Mouse (Mus musculus): ENCODE measurements around the gene Srsf10. TPM values are rescaled to one million over a fixed set of nuclear protein-coding genes. Genes with fewer than 3 reads are reported as not detected.
A peak's percentile ranks its signal among the peaks of the same experiment; 100 is the strongest.

The Srsf10 gene
- 208 and 209 TPM in 2 replicates for polyA plus RNA-seq (2015; fragmentation: Nextera tagmentation; extraction: Ambion mirVana)

- WGBS: 0% methylated on average over 54 of the region's 67 CpGs
- Histone ChIP-seq H3K9me3 (no peaks in the 10 kb centered on the region), H3K4me1 (peaks cover 38% of the 10 kb centered on the region), H3K36me3 (no peaks in the 10 kb centered on the region), H3K9ac (peak within 1 kb of the TSS; percentile 87), H3K4me3 (peak within 1 kb of the TSS; percentile 94), H3K27me3 (no peaks in the 10 kb centered on the region), H3K27ac (peak within 1 kb of the TSS; percentile 99), H3K4me2 (peak within 1 kb of the TSS; percentile 68)
- peak; percentile 97 for ATAC-seq (ENCODE audit: insufficient number of reproducible peaks, low FRiP score, low TSS enrichment, low read depth)
Observed at GRCm38 (mm10) chr4:135855536-135856222, at the start of gene Srsf10. Gene Srsf10 (plus strand): TSS chr4:135855747.

- no peak for ATAC-seq (ENCODE audit: insufficient number of reproducible peaks, low FRiP score, low TSS enrichment, low read depth)
- Histone ChIP-seq H3K27me3 (no peaks in the 10 kb centered on the region), H3K27ac (no peak overlapping the region), H3K4me2 (no peak overlapping the region), H3K4me1 (no peaks in the 10 kb centered on the region), H3K36me3 (no peaks in the 10 kb centered on the region), H3K9ac (no peak overlapping the region), H3K9me3 (no peaks in the 10 kb centered on the region), H3K4me3 (no peak overlapping the region)
- 68% methylated on average over 7 of the region's 7 CpGs for WGBS
Observed at GRCm38 (mm10) chr4:135814896-135815295, 40.7 kb upstream of the Srsf10 start.

- Histone ChIP-seq H3K9ac (no peak overlapping the region), H3K4me1 (0 out of 2 replicates have a peak, but pooled peaks cover 4% of the 10 kb centered on the region), H3K36me3 (no peaks in the 10 kb centered on the region), H3K4me2 (no peak overlapping the region), H3K27me3 (no peaks in the 10 kb centered on the region), H3K4me3 (no peak overlapping the region), H3K9me3 (no peaks in the 10 kb centered on the region), H3K27ac (no peak overlapping the region)
- WGBS: 38% methylated on average over 12 of the region's 12 CpGs
- no peak for ATAC-seq (ENCODE audit: insufficient number of reproducible peaks, low FRiP score, low TSS enrichment, low read depth)
Observed at GRCm38 (mm10) chr4:135816905-135817622, 38.5 kb upstream of the Srsf10 start.

GRCm38 (mm10) chr4:135818366-135818765 is 37.2 kb upstream of the Srsf10 start:
- no peak overlapping the region for H3K4me2 ChIP-seq
- H3K4me3 ChIP-seq: no peak overlapping the region
- no peak overlapping the region for H3K9ac ChIP-seq
- WGBS: 72% methylated on average over 3 of the region's 3 CpGs
- H3K27ac ChIP-seq: no peak overlapping the region
- H3K36me3 ChIP-seq: no peaks in the 10 kb centered on the region
- no peaks in the 10 kb centered on the region for H3K27me3 ChIP-seq
- no peak for ATAC-seq (ENCODE audit: insufficient number of reproducible peaks, low FRiP score, low TSS enrichment, low read depth)
- H3K4me1 ChIP-seq: 0 out of 2 replicates have a peak, but pooled peaks cover 4% of the 10 kb centered on the region
- H3K9me3 ChIP-seq: no peaks in the 10 kb centered on the region

GRCm38 (mm10) chr4:135819826-135820526 is 35.6 kb upstream of the Srsf10 start:
- Histone ChIP-seq H3K4me2 (no peak overlapping the region), H3K36me3 (no peaks in the 10 kb centered on the region), H3K9me3 (no peaks in the 10 kb centered on the region), H3K27ac (peak overlapping the region; percentile 54), H3K4me3 (no peak overlapping the region), H3K9ac (no peak overlapping the region), H3K27me3 (no peaks in the 10 kb centered on the region), H3K4me1 (0 out of 2 replicates have a peak, but pooled peaks cover 4% of the 10 kb centered on the region)
- WGBS: 40% methylated on average over 17 of the region's 17 CpGs
- no peak for ATAC-seq (ENCODE audit: insufficient number of reproducible peaks, low FRiP score, low TSS enrichment, low read depth)

GRCm38 (mm10) chr4:135821772-135822171 is 33.8 kb upstream of the Srsf10 start:
- no peak for ATAC-seq (ENCODE audit: insufficient number of reproducible peaks, low FRiP score, low TSS enrichment, low read depth)
- Histone ChIP-seq H3K27me3 (no peaks in the 10 kb centered on the region), H3K27ac (no peak overlapping the region), H3K9me3 (no peaks in the 10 kb centered on the region), H3K36me3 (no peaks in the 10 kb centered on the region), H3K4me1 (0 out of 2 replicates have a peak, but pooled peaks cover 4% of the 10 kb centered on the region), H3K9ac (no peak overlapping the region), H3K4me2 (no peak overlapping the region), H3K4me3 (no peak overlapping the region)
- WGBS: 81% methylated on average over 4 of the region's 4 CpGs

GRCm38 (mm10) chr4:135823298-135823697 is 32.2 kb upstream of the Srsf10 start:
- no peak overlapping the region for H3K4me2 ChIP-seq
- no peak overlapping the region for H3K9ac ChIP-seq
- H3K27ac ChIP-seq: no peak overlapping the region
- H3K4me1 ChIP-seq: peaks cover 5% of the 10 kb centered on the region
- WGBS: 72% methylated on average over 2 of the region's 2 CpGs
- H3K36me3 ChIP-seq: no peaks in the 10 kb centered on the region
- no peak overlapping the region for H3K4me3 ChIP-seq
- no peaks in the 10 kb centered on the region for H3K27me3 ChIP-seq
- no peak for ATAC-seq (ENCODE audit: insufficient number of reproducible peaks, low FRiP score, low TSS enrichment, low read depth)
- H3K9me3 ChIP-seq: no peaks in the 10 kb centered on the region

GRCm38 (mm10) chr4:135824254-135824653 is 31.3 kb upstream of the Srsf10 start:
- no peak overlapping the region for H3K4me3 ChIP-seq
- peaks cover 14% of the 10 kb centered on the region for H3K4me1 ChIP-seq
- WGBS: 54% methylated on average over 8 of the region's 8 CpGs
- no peaks in the 10 kb centered on the region for H3K27me3 ChIP-seq
- no peak for ATAC-seq (ENCODE audit: insufficient number of reproducible peaks, low FRiP score, low TSS enrichment, low read depth)
- no peak overlapping the region for H3K9ac ChIP-seq
- no peaks in the 10 kb centered on the region for H3K9me3 ChIP-seq
- no peak overlapping the region for H3K27ac ChIP-seq
- no peak overlapping the region for H3K4me2 ChIP-seq
- H3K36me3 ChIP-seq: no peaks in the 10 kb centered on the region

- Histone ChIP-seq H3K4me2 (peak overlapping the region; percentile 24), H3K9ac (no peak overlapping the region), H3K4me3 (no peak overlapping the region), H3K4me1 (peaks cover 39% of the 10 kb centered on the region), H3K27ac (peak overlapping the region; percentile 94), H3K36me3 (no peaks in the 10 kb centered on the region), H3K9me3 (no peaks in the 10 kb centered on the region), H3K27me3 (no peaks in the 10 kb centered on the region)
- WGBS: 10% methylated on average over 11 of the region's 11 CpGs
- ATAC-seq (ENCODE audit: insufficient number of reproducible peaks, low FRiP score, low TSS enrichment, low read depth): peak; percentile 77
Observed at GRCm38 (mm10) chr4:135828491-135828890, 27.1 kb upstream of the Srsf10 start.

- H3K4me1 ChIP-seq: peaks cover 43% of the 10 kb centered on the region
- ATAC-seq (ENCODE audit: insufficient number of reproducible peaks, low FRiP score, low TSS enrichment, low read depth): no peak
- 57% methylated on average over 11 of the region's 11 CpGs for WGBS
- no peak overlapping the region for H3K4me3 ChIP-seq
- H3K36me3 ChIP-seq: no peaks in the 10 kb centered on the region
- H3K4me2 ChIP-seq: no peak overlapping the region
- peak overlapping the region; percentile 75 for H3K27ac ChIP-seq
- H3K9me3 ChIP-seq: no peaks in the 10 kb centered on the region
- no peak overlapping the region for H3K9ac ChIP-seq
- no peaks in the 10 kb centered on the region for H3K27me3 ChIP-seq
Observed at GRCm38 (mm10) chr4:135832070-135832469, 23.5 kb upstream of the Srsf10 start.

- no peak overlapping the region for H3K4me3 ChIP-seq
- H3K9me3 ChIP-seq: no peaks in the 10 kb centered on the region
- no peak overlapping the region for H3K9ac ChIP-seq
- WGBS: 75% methylated on average over 12 of the region's 12 CpGs
- H3K4me1 ChIP-seq: peaks cover 40% of the 10 kb centered on the region
- H3K36me3 ChIP-seq: no peaks in the 10 kb centered on the region
- H3K27me3 ChIP-seq: no peaks in the 10 kb centered on the region
- ATAC-seq (ENCODE audit: insufficient number of reproducible peaks, low FRiP score, low TSS enrichment, low read depth): no peak
- H3K4me2 ChIP-seq: no peak overlapping the region
- no peak overlapping the region for H3K27ac ChIP-seq
Observed at GRCm38 (mm10) chr4:135833301-135834123, 22.0 kb upstream of the Srsf10 start.
